Mouse (Mus musculus): ENCODE measurements at regions not wholly inside any gene's neighbourhood (a gene's known extent, or its start where the extent isn't known, plus 50 kb on each side); places are given as distances from the start of the nearest gene placed in this dataset.

DNA sequence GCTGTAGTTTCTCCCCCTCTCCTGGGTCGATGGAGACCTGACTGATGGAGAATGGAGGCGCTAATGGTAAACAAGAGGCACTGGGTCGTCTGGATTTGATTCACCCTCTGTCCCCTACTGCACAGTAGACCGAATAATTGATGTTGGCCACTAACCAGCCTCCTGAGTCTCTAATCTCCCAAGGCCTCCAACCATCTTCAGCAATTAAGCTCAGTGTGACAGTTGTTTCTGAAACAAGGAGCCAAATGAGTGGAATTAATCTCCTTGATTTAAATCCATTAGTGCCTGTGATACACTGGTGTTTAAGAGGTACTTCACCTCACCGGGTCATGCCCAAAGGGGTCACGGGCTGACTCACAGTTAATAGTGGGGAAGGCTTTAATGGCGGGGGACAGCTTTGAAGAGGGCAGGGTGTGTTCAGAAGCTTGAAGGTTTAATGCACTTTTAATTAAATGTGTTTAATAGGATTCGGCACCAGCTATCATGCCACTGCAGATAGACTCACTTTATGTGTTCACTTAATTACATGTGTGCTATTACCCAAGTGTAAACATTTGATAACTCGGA lies 161.8 kb upstream of the Msx2 start:
- Histone ChIP-seq H3K36me3 (no peaks in the 10 kb centered on the region), H3K27me3 (replicated peaks) (no peaks in the 10 kb centered on the region), H3K9me3 (no peaks in the 10 kb centered on the region), H3K4me3 (replicated peaks) (no peak overlapping the region), H3K27ac (no peak overlapping the region), H3K9ac (no peak overlapping the region), H3K4me1 (no peaks in the 10 kb centered on the region), H3K4me2 (no peak overlapping the region)
- WGBS = 44% methylated on average over 9 of the region's 9 CpGs
- ATAC-seq (ENCODE audit: insufficient read depth, low FRiP score, low read depth) = no peak

DNA sequence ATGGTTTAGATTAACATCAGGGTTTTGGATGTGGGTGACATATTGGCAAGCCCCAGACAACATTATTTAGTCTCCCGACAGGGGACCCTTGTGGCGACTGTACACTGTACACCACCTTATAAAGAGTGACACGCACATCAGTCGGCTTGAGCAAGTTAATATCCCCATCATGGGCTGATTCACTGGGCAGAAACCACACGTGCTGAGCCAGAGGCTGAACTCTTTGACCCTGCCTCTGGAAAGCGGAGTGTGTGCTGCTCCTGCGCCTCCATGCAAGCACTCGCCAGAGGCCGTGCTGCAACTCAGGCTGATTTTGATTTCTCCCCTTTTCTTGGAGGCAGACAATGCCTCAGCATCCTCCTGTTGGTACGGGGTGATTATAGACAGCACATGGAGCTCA lies 125.2 kb upstream of the Msx2 start:
- Histone ChIP-seq H3K4me1 (no peaks in the 10 kb centered on the region), H3K4me3 (replicated peaks) (no peak overlapping the region), H3K36me3 (no peaks in the 10 kb centered on the region), H3K9me3 (no peaks in the 10 kb centered on the region), H3K4me2 (no peak overlapping the region), H3K27ac (no peak overlapping the region), H3K27me3 (replicated peaks) (no peaks in the 10 kb centered on the region), H3K9ac (no peak overlapping the region)
- ATAC-seq (ENCODE audit: insufficient read depth, low FRiP score, low read depth) = no peak
- 67% methylated on average over 10 of the region's 10 CpGs for WGBS

DNA sequence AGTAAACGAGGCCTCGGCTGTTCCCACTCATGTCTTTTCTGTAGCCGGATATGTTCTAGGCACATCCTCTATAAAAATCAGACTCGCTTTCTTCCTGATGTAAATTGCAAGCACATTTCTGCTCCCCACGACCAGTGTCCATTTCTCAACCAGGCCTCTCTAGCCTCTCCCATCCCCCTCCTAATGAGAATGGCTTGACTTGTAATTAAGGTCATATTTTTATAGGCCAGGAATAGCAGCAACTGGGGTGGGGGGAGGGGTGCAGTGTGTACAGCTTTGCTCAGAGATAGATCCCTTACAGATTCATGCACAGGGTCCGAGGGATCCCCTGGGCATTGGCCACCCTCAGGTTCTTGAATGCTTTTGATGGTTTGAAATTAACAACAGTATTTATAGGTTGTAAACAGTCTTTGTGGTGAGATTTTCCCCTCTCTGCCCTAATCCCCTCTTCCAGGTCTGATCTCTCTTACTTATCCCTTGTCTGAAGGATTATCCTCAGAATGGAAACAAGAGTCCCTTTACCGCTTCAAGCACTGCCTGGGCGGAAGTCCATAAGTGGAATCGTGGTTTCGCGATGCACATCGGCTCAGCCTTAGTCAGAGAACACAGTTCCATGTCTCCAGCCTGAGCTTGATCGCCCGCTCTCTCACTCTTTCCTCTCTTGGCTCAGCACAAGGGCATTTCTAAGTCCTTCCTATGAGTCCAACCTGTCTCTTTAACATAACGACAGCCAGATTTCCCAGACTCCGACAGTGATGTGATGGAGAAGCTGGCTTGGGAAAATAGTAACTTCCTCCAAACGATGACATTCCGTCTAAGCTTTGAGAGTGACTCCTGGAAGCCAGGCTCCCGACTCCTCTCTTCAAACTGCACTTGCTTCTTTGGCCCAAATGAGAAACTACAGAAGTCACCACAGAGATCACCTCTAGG lies 124.3 kb upstream of the Msx2 start:
- no peak for ATAC-seq (ENCODE audit: insufficient read depth, low FRiP score, low read depth)
- WGBS = 75% methylated on average over 19 of the region's 19 CpGs
- H3K4me3 ChIP-seq (replicated peaks) = no peak overlapping the region

DNA sequence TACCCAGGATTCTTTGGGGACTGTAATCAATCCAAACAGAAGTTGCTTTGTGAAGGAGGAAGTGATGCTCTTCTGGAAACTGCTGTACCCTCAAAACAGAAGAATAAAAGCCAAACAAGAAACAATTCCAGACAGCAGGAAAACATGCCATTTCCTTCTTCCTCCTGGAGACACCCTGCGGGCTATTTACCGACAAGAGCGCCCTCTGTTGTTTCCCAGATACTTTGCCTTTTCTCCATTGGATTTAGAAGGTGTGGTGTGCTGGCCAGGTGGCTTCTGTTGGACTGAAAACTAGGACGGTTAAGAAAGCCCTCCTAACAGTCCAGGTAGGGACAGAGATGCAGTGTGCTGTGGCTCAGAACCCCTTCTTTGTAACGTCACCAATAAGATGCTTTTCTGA lies 119.9 kb upstream of the Msx2 start:
- Histone ChIP-seq H3K27ac (no peak overlapping the region), H3K9me3 (no peaks in the 10 kb centered on the region), H3K4me3 (replicated peaks) (no peak overlapping the region), H3K4me1 (no peaks in the 10 kb centered on the region), H3K9ac (no peak overlapping the region), H3K27me3 (replicated peaks) (no peaks in the 10 kb centered on the region), H3K36me3 (no peaks in the 10 kb centered on the region), H3K4me2 (no peak overlapping the region)
- ATAC-seq (ENCODE audit: insufficient read depth, low FRiP score, low read depth) = no peak
- 13% methylated on average over 5 of the region's 5 CpGs for WGBS

More for the DNA sequence above, 124.3 kb upstream of the Msx2 start:
- no peak overlapping the region for H3K27ac ChIP-seq
- no peaks in the 10 kb centered on the region for H3K9me3 ChIP-seq
- no peaks in the 10 kb centered on the region for H3K36me3 ChIP-seq
- no peak overlapping the region for H3K9ac ChIP-seq
- no peaks in the 10 kb centered on the region for H3K4me1 ChIP-seq
- H3K4me2 ChIP-seq = no peak overlapping the region
- no peaks in the 10 kb centered on the region for H3K27me3 ChIP-seq (replicated peaks)

DNA sequence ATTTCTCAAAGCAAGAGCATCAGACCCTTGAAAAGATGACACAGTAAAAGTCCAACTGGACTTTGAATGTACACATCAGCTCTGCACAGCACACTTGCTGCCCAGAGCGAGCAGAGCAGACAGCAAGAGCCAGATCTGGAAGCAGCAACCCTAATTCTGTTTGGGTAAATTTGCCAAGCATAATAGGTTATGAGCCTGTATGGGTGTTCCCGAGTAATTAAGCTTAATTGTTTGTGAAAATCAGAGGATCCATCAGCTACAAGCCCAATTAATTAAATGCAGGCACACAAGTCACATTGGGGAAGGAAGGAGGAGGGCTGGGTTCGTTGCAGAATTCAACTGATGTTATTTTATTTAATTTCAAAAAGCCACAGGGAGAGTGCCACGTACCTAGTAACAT lies 113.9 kb upstream of the Msx2 start:
- Histone ChIP-seq H3K27me3 (replicated peaks) (no peaks in the 10 kb centered on the region), H3K36me3 (no peaks in the 10 kb centered on the region), H3K9ac (no peak overlapping the region), H3K4me1 (no peaks in the 10 kb centered on the region), H3K9me3 (no peaks in the 10 kb centered on the region), H3K4me2 (no peak overlapping the region), H3K4me3 (replicated peaks) (no peak overlapping the region), H3K27ac (no peak overlapping the region)
- 73% methylated on average over 4 of the region's 4 CpGs for WGBS
- ATAC-seq (ENCODE audit: insufficient read depth, low FRiP score, low read depth) = no peak

DNA sequence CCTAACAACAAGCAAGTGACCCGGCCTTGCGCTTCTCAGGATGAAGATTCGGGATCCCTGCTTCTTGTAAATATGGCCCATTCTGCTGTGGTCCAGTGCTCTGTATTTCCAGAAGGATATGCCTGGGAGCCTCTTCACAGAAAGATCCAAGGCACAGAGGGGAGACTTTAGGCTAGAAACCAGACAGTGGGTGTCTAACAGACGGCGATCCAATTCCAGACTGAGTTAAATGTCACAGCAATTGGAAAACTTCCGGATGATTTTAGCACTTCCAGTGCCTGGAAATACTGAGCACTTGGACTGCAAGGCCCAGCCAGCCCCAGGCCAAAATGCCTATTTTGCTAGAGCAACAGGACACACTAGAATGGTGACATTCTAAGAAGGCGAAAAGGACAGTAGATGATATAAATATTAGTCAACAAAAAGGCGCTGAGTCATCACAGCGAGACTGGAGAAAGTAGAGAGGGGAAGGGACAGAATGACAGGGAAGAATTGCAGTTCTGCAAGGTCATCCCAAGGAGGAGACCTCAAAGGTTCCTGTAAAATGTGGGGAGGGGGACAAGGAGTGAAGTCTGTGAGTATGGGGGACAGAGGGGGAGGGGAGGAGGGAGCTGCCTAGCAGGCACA lies 111.7 kb upstream of the Msx2 start:
- Histone ChIP-seq H3K4me3 (replicated peaks) (no peak overlapping the region), H3K27me3 (replicated peaks) (no peaks in the 10 kb centered on the region), H3K4me1 (no peaks in the 10 kb centered on the region), H3K4me2 (no peak overlapping the region), H3K27ac (no peak overlapping the region), H3K36me3 (no peaks in the 10 kb centered on the region), H3K9ac (no peak overlapping the region), H3K9me3 (no peaks in the 10 kb centered on the region)
- 73% methylated on average over 9 of the region's 9 CpGs for WGBS
- no peak for ATAC-seq (ENCODE audit: insufficient read depth, low FRiP score, low read depth)

DNA sequence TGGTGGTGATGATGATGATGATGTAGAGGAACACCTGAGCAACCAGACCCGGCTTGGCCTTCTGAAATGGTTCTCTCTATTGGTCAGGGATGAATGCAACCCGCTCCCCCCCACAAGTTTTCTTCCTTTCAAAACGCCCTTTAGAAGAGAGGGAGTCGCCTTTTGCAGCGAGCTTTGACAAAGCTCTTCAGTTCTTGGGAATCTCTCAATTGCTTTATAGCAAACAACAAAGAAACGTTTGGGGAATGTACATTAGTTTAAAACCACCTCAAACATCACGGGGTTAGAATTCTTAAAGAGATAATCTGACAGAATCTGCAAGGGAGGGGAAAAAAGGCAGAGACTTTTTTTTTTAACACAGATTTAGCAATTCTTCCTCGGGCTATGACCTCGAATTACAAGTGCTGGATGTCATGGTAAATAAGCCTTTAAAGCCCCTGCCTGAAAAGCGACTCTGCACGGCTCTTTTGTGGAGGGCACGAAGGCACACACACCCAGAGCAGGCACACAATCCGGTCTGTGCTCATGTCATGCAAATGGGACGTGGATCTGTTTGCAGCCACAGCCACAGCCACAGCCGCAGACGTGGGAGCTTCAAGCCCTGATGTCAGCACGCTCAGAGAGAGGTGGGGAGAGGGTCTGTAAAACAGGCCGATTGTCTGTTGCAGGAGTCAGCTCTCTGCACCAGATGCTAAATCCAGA lies 81.2 kb upstream of the Msx2 start:
- no peak overlapping the region for H3K4me2 ChIP-seq
- ATAC-seq (ENCODE audit: insufficient read depth, low FRiP score, low read depth) = no peak
- H3K27ac ChIP-seq = no peak overlapping the region; the same call in 1 of the 2 replicates
- H3K4me3 ChIP-seq (replicated peaks) = no peak overlapping the region
- H3K9me3 ChIP-seq = no peaks in the 10 kb centered on the region
- no peaks in the 10 kb centered on the region for H3K36me3 ChIP-seq
- no peaks in the 10 kb centered on the region for H3K4me1 ChIP-seq
- no peaks in the 10 kb centered on the region for H3K27me3 ChIP-seq (replicated peaks)
- 40% methylated on average over 18 of the region's 18 CpGs for WGBS
- no peak overlapping the region for H3K9ac ChIP-seq

DNA sequence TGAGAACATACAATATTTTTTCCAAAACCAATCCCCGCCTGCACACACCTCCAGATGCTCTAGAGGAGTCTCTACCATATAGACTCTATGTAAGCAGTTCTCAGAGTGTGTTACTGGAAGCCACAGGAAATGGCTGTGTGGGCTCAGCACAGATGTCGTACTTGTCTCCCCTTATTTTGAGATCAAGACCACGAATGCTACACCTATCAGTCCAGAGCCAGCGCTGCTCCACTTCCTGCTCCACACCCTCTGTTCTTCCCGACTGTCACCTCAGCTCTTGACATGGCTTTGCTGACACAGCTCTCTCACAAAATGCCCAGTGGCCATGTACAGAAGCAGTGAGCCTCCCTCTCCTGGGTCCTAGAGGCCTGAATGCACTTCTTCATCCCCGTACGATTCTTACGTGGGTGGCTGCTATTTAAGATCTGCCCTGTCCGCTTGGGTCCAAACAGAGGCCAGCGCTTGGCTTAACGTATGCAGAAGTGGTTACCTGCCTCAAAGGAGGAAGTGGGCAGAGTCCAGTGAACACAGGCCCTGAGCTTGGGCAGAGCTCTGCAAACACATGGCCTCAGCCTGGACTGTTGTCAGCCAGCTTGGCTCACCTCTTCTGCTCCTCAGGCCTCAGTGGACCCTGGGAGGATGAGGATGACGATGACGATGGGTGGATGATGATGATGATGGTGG lies 80.5 kb upstream of the Msx2 start:
- H3K27me3 ChIP-seq (replicated peaks) = no peaks in the 10 kb centered on the region
- no peak overlapping the region for H3K4me2 ChIP-seq
- 65% methylated on average over 13 of the region's 13 CpGs for WGBS
- H3K4me3 ChIP-seq (replicated peaks) = no peak overlapping the region
- H3K4me1 ChIP-seq = no peaks in the 10 kb centered on the region
- no peak overlapping the region for H3K9ac ChIP-seq
- H3K9me3 ChIP-seq = no peaks in the 10 kb centered on the region
- no peak for ATAC-seq (ENCODE audit: insufficient read depth, low FRiP score, low read depth)
- H3K36me3 ChIP-seq = no peaks in the 10 kb centered on the region
- no peak overlapping the region; the same call in 1 of the 2 replicates for H3K27ac ChIP-seq

DNA sequence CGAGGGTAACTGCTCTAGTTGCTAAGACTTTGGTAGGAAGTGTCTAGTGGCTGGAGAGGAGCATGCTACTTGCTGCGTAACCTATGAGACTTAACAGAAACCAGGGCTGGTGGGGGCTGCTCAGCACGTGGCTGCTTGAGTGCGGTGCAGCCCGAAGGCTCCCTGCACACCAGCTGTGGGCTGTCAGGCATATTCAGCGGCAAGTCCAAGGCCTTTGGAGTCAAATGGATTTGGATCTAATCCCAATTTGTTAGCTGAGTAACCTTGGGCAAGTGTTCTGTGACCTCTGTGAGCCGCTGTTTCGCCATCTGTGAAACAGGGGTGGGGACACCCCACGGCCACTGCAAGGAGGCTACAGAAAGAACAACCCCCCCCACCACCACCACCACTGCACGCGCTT lies 75.5 kb upstream of the Msx2 start:
- H3K27ac ChIP-seq = no peak overlapping the region
- no peaks in the 10 kb centered on the region for H3K36me3 ChIP-seq
- no peak overlapping the region for H3K4me3 ChIP-seq (replicated peaks)
- no peak overlapping the region for H3K9ac ChIP-seq
- ATAC-seq (ENCODE audit: insufficient read depth, low FRiP score, low read depth) = no peak; the same call in 1 of the 2 replicates
- no peak overlapping the region for H3K4me2 ChIP-seq
- no peaks in the 10 kb centered on the region; the same call in 1 of the 2 replicates for H3K27me3 ChIP-seq (replicated peaks)
- H3K9me3 ChIP-seq = no peaks in the 10 kb centered on the region
- H3K4me1 ChIP-seq = no peaks in the 10 kb centered on the region
- WGBS = 46% methylated on average over 11 of the region's 11 CpGs

DNA sequence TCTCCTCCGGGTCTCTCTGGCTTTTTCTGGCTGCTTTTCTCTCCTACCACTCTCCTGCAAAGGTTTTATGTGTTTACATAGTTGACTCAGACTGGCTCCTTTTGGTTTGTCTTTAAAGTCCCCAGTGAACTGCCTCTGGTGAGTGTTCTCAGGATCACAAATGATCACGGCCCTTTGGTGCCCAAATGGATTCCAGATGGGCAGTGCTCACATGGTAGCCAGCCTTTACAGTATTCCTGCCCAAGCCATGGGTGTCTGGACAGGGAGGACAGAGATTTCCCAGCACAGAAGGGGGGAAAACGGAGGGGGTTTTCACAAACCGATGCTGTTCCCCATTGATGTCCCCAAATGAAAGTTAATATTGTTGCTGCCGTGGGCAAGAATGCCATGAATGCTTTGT lies 70.4 kb upstream of the Msx2 start:
- Histone ChIP-seq H3K4me3 (replicated peaks) (no peak overlapping the region), H3K4me1 (no peaks in the 10 kb centered on the region), H3K27me3 (replicated peaks) (no peaks in the 10 kb centered on the region; the same call in 1 of the 2 replicates), H3K9me3 (no peaks in the 10 kb centered on the region), H3K27ac (no peak overlapping the region), H3K4me2 (no peak overlapping the region), H3K9ac (no peak overlapping the region), H3K36me3 (no peaks in the 10 kb centered on the region)
- WGBS = 52% methylated on average over 5 of the region's 5 CpGs
- no peak for ATAC-seq (ENCODE audit: insufficient read depth, low FRiP score, low read depth)

DNA sequence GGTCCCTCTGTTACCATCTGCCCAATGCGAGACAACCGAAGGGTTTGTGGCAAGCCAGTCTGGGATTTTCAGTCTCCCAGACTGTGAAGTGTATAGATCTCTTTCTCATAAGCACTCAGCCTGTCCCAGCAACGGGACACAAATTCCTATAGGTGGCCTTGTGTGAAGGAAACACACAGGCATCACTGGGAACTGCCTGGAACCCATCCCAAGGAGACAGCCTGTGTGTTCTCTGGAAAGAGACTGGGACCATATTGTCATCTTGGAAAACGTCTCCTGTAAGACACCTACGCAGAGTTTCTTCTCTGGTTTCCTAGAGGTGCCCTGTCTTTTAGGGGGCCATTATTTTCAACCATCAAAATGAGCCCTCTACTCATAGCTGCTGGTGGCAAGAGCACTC lies 66.9 kb upstream of the Msx2 start:
- WGBS = 86% methylated on average over 5 of the region's 5 CpGs
- H3K4me2 ChIP-seq = no peak overlapping the region
- no peaks in the 10 kb centered on the region for H3K36me3 ChIP-seq
- no peaks in the 10 kb centered on the region for H3K4me1 ChIP-seq
- no peak overlapping the region for H3K4me3 ChIP-seq (replicated peaks)
- no peak for ATAC-seq (ENCODE audit: insufficient read depth, low FRiP score, low read depth)
- H3K9me3 ChIP-seq = no peaks in the 10 kb centered on the region
- no peak overlapping the region for H3K27ac ChIP-seq
- no peaks in the 10 kb centered on the region for H3K27me3 ChIP-seq (replicated peaks)
- H3K9ac ChIP-seq = no peak overlapping the region
